Comparison of ENCODE assay signal across 11 mouse cellular contexts in the genomic region with DNA sequence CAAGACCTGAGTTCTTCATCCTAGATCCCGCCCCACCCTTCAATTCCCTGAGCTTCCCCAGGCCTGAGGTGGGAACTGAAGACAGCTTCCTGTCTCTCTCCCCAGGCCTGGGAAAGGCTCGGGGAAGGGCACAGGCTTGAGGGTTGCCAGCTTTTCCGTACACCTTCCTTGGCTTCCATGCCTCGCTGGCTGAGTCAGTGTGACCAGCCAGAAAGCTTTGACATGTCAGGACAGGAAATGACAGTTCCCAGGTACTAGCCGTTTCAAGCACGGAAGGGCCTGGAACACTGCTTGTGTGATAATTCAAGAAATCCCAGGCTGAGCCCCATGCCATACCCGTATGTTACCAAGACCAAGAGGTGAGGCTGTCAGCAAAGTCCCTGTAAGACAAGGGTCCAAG. TPM values are rescaled to one million over a fixed set of nuclear protein-coding genes. Genes with fewer than 3 reads are reported as not detected.
"Had no signal": no experiment of that assay in that cellular context is flagged by ENCODE, and none has a peak within 500 bp of the region (broad histone marks: within the 10 kb centered on the region; RNA-seq: fewer than 3 reads in every experiment).

No protein-coding gene starts in this region.

- H3K36me3 ChIP-seq: limb, embryonic 13.5 days; midbrain, embryonic 12.5 days had no signal

- DNase-seq: kidney, adult 8-10 months; kidney, postnatal 36 days; left cerebral cortex, postnatal 4 days; lung, adult 18-20 months; lung, postnatal 14 days; thymus, postnatal 36 days had no signal

- H3K4me3 ChIP-seq: limb, embryonic 13.5 days; midbrain, embryonic 12.5 days had no signal

- ATAC-seq: hindbrain, embryonic 16.5 days; inflammation-experienced regulatory T-cells, adult 6 months; intestine, postnatal 0 days had no signal

- H3K27ac ChIP-seq: limb, embryonic 13.5 days; midbrain, embryonic 12.5 days had no signal

- H3K9me3 ChIP-seq: limb, embryonic 13.5 days; midbrain, embryonic 12.5 days had no signal

- H3K9ac ChIP-seq: limb, embryonic 13.5 days; midbrain, embryonic 12.5 days had no signal

- H3K4me2 ChIP-seq: limb, embryonic 13.5 days; midbrain, embryonic 12.5 days had no signal

- H3K4me1 ChIP-seq: midbrain, embryonic 12.5 days had no signal

RNA-seq across cellular contexts. Expression of a gene that starts 42.6 kb away (rescaled TPM):
- polyA plus RNA-seq: inflammation-experienced regulatory T-cells, adult 6 months had no signal
